Mouse (Mus musculus) intestine, postnatal 0 days (tissue): ENCODE data around the gene Ccdc152. TPM values are rescaled to one million over a fixed set of nuclear protein-coding genes. Genes with fewer than 3 reads are reported as not detected.
A peak's percentile ranks its signal among the peaks of the same experiment; 100 is the strongest.

Experiments used
- ATAC-seq: fragments of 200-750 bp; cut with Nextera tagmentation; 2 replicates; pipeline ENCODE4 v1.8.0; 2017; ENCODE audit warnings: mild to moderate bottlenecking, moderate TSS enrichment, moderate library complexity
- H3K27ac ChIP-seq: fragments of 300-500 bp; sonication (generic); 2 replicates; pipeline ENCODE4 v1.5.1; 2014; ENCODE audit warnings: mild to moderate bottlenecking, low read depth, low read length, moderate library complexity
- H3K27me3 ChIP-seq: fragments of 300-500 bp; sonication (generic); replicated peaks from 2 replicates; pipeline ENCODE4 v1.6.1; 2014; ENCODE audit warnings: low read length, mixed read lengths; ENCODE audit not compliant: control insufficient read depth, insufficient read depth
- H3K36me3 ChIP-seq: fragments of 300-500 bp; sonication (generic); 2 replicates; pipeline ENCODE4 v1.6.1; 2014; ENCODE audit warnings: mild to moderate bottlenecking, moderate library complexity; ENCODE audit not compliant: control insufficient read depth, insufficient read depth
- H3K4me1 ChIP-seq: fragments of 300-500 bp; sonication (generic); replicated peaks from 2 replicates; pipeline ENCODE4 v1.6.1; 2014; ENCODE audit warnings: antibody characterized with exemption, low read length, mixed read lengths; ENCODE audit not compliant: control insufficient read depth, insufficient read depth
- H3K4me2 ChIP-seq: fragments of 300-500 bp; sonication (generic); replicated peaks from 2 replicates; pipeline ENCODE4 v1.6.1; 2014; ENCODE audit warnings: low read depth, mild to moderate bottlenecking, moderate library complexity
- H3K4me3 ChIP-seq: fragments of 300-500 bp; sonication (generic); 2 replicates; pipeline ENCODE4 v1.5.1; 2014; ENCODE audit warnings: low read depth, low read length
- H3K9ac ChIP-seq: fragments of 300-500 bp; sonication (generic); 2 replicates; pipeline ENCODE4 v1.6.1; 2014; ENCODE audit warnings: mild to moderate bottlenecking, low read depth, low read length
- H3K9me3 ChIP-seq: fragments of 300-500 bp; sonication (generic); 2 replicates; pipeline ENCODE4 v1.6.1; 2016; ENCODE audit warnings: mixed run types; ENCODE audit not compliant: control insufficient read depth
- CTCF ChIP-seq: sonication (generic); IDR thresholded peaks from 2 replicates; pipeline ENCODE4 v1.5.1; 2016; ENCODE audit warnings: low read depth, mild to moderate bottlenecking, control low read depth, antibody characterized with exemption, moderate library complexity
- WGBS: fragments of 180-500 bp; shearing (Covaris S2); extraction: QIAGEN DNeasy Blood & Tissue Kit; methylation state at CpG from one replicate; pipeline ENCODE4 v1.1.7; 2014; 5-methylcytosine and 5-hydroxymethylcytosine counted together
- polyA plus RNA-seq: library from polyadenylated mRNA; unstranded; fragments of >200 nt; fragmentation: Nextera tagmentation; extraction: Ambion mirVana; gene quantifications from 2 replicates; pipeline ENCODE4 v1.2.1, GENCODE M21; 2015

Gene Ccdc152
- polyA plus RNA-seq, 1 experiment from 2014 or later = 4.8 TPM

DNA sequence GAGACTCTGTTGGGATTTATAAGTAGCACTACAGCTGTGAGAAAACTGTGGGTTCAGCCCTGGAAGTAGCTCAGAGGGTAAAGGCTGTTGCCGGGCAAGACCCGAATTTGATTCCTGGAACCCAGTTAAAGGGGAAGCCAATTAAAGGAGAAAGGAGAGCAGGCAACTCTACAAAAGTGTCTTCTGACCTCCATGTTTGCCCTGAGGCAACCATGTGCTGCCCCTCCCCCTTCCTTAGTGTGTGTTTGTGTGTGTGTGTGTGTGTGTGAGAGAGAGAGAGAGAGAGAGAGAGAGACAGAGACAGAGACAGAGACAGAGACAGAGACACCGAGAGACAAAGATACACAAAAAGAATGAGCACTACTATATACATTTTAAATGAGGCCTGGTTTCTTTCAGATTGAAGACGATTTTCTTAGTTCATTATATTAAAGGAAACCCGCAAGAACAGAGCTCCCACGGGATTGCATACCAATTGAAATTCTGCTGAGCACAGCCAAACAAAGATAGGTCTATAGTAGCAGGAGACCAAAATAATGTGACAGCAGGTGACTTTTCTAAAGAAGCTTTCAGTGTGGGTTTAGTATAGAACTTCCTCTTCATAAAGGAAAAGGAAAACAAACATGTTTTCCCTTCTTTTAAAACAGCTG, 33.2 kb downstream of the Ccdc152 start:
- Histone ChIP-seq H3K36me3 (peaks cover 6% of the 10 kb centered on the region), H3K9ac (peak overlapping the region; percentile 35), H3K9me3 (no peaks in the 10 kb centered on the region), H3K4me1 (0 out of 2 replicates have a peak, but pooled peaks cover 5% of the 10 kb centered on the region), H3K4me2 (peak overlapping the region; percentile 63), H3K4me3 (peak overlapping the region; percentile 51), H3K27ac (peak overlapping the region; percentile 89), H3K27me3 (no peaks in the 10 kb centered on the region)
- TF ChIP-seq CTCF = no peak
- 17% methylated on average over 6 of the region's 6 CpGs for WGBS
- no peak; the same call in 1 of the 2 replicates for ATAC-seq

DNA sequence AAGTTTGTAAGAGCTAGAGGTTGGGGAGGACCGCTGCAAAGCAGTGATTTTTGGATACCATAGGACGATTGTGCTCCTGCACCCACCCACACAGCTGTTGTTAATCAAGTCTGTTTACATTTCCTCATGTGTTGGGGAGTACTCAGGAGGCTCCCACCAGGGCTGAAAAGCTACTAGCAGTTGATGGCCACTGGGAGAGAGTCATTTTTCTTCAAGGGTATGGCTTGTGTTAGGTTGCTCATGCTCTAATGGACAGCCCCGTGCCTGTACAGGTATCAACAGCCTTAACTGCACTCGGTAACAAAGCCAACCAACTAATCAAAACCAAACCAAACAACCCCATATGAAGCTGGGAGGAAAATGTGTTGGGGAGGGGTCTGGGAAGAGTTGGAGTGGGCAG, 33.8 kb downstream of the Ccdc152 start:
- H3K4me1 ChIP-seq = 0 out of 2 replicates have a peak, but pooled peaks cover 5% of the 10 kb centered on the region
- no peak overlapping the region for H3K9ac ChIP-seq
- peaks cover 4% of the 10 kb centered on the region for H3K36me3 ChIP-seq
- no peak for TF ChIP-seq CTCF
- H3K4me3 ChIP-seq = no peak overlapping the region
- no peaks in the 10 kb centered on the region for H3K27me3 ChIP-seq
- H3K9me3 ChIP-seq = no peaks in the 10 kb centered on the region
- no peak for ATAC-seq
- H3K4me2 ChIP-seq = peak overlapping the region; percentile 63; the same call in 1 of the 2 replicates
- WGBS = 44% methylated on average over 4 of the region's 4 CpGs
- peak overlapping the region; percentile 89; the same call in 1 of the 2 replicates for H3K27ac ChIP-seq

GRCm38 (mm10) chr15:3268247-3268646, 35.1 kb downstream of the Ccdc152 start, which contains the start of gene Selenop:
Gene Selenop, plus strand, starts transcription at chr15:3268547.
- WGBS = 86% methylated on average over 6 of the region's 6 CpGs
- TF ChIP-seq CTCF = no peak
- Histone ChIP-seq H3K27me3 (no peaks in the 10 kb centered on the region), H3K9ac (no peak within 1 kb of the TSS), H3K9me3 (no peaks in the 10 kb centered on the region), H3K27ac (no peak within 1 kb of the TSS), H3K4me1 (0 out of 2 replicates have a peak, but pooled peaks cover 5% of the 10 kb centered on the region), H3K4me2 (no peak within 1 kb of the TSS), H3K36me3 (no peaks in the 10 kb centered on the region), H3K4me3 (no peak within 1 kb of the TSS)
- no peak for ATAC-seq

DNA sequence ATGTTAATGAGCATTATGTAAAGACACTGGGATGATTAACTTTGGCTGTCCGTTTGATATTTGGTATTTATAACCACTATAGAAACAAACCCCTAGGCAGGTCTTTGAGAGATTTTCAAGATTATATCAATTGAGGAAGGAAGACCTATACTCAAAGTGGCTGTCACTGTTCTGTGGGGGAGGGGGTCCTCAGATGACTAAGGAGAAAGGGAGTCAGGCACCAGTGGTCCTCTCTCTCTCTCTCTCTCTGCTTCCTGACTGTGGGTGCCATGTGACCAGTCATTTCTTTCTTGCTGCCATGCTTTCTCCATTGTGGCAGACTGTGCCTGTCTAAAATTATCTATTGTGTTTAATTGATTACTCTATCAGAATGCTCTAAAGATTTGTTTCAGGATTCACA, 38.5 kb downstream of the Ccdc152 start:
- Histone ChIP-seq H3K27ac (no peak overlapping the region), H3K4me1 (0 out of 2 replicates have a peak, but pooled peaks cover 1% of the 10 kb centered on the region), H3K36me3 (no peaks in the 10 kb centered on the region), H3K9ac (no peak overlapping the region), H3K9me3 (no peaks in the 10 kb centered on the region), H3K27me3 (no peaks in the 10 kb centered on the region), H3K4me3 (no peak overlapping the region), H3K4me2 (no peak overlapping the region)
- no peak for ATAC-seq
- TF ChIP-seq CTCF = no peak
- WGBS = 79% methylated on average over 1 of the region's 1 CpGs

- 94% methylated on average over 4 of the region's 4 CpGs for WGBS
- Histone ChIP-seq H3K4me1 (no peaks in the 10 kb centered on the region), H3K27me3 (no peaks in the 10 kb centered on the region), H3K4me3 (no peak overlapping the region), H3K27ac (no peak overlapping the region), H3K9me3 (no peaks in the 10 kb centered on the region), H3K4me2 (no peak overlapping the region), H3K9ac (no peak overlapping the region), H3K36me3 (no peaks in the 10 kb centered on the region)
- no peak for TF ChIP-seq CTCF
- ATAC-seq = no peak
These were observed 39.0 kb downstream of the Ccdc152 start for GRCm38 (mm10) chr15:3264293-3264692.

DNA sequence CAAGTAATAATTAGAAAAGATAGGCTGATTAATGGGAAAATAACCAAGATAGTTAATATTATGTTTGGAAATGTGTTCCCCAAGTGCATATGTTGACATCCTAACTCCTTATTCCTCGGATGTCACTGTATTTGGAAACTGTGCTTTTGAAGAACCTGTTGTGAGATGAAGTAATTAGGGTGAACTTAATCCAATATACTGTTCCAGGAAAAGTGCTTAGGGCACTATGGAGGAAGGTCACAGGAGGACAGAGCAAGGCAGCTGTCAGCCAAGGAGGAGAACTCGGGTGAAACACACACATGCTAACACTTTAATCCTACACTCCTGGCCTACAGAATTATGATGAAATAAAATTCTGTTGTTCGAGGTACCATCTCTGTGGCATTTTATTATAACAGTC, 40.4 kb downstream of the Ccdc152 start:
- no peaks in the 10 kb centered on the region for H3K4me1 ChIP-seq
- no peak overlapping the region for H3K9ac ChIP-seq
- no peaks in the 10 kb centered on the region for H3K9me3 ChIP-seq
- H3K36me3 ChIP-seq = no peaks in the 10 kb centered on the region
- H3K4me3 ChIP-seq = no peak overlapping the region
- no peak overlapping the region for H3K4me2 ChIP-seq
- H3K27me3 ChIP-seq = no peaks in the 10 kb centered on the region
- no peak overlapping the region for H3K27ac ChIP-seq
- no peak for TF ChIP-seq CTCF
- ATAC-seq = no peak
- WGBS = 69% methylated on average over 3 of the region's 3 CpGs
